Comparison of ENCODE assay signal across 8 mouse cellular contexts in genomic region chr4:120570438-120571069, GRCm38 (mm10). TPM values are rescaled to one million over a fixed set of nuclear protein-coding genes. Genes with fewer than 3 reads are reported as not detected.
DNase-seq lines count a peak whose midpoint lies in the region; ATAC-seq lines count a peak whose summit lies in the region.
"Had no signal": no experiment of that assay in that cellular context is flagged by ENCODE, and none has a peak within 500 bp of the region (broad histone marks: within the 10 kb centered on the region; RNA-seq: fewer than 3 reads in every experiment).

No protein-coding gene starts in this region.

- no peaks in the 10 kb centered on the region for H3K9me3 ChIP-seq in neural tube, embryonic 11.5 days (ENCODE audit: control insufficient read depth, low read length)
- H3K9me3 ChIP-seq in limb, embryonic 12.5 days, result no peaks in the 10 kb centered on the region
- H3K9me3 ChIP-seq in stomach, embryonic 16.5 days (replicated peaks; ENCODE audit: control insufficient read depth, low read length), result no peaks in the 10 kb centered on the region

- peak; percentile 65 for ATAC-seq in neural tube, embryonic 11.5 days (ENCODE audit: insufficient read depth, low FRiP score, low TSS enrichment)
- ATAC-seq in erythroblast, adult 5-6 weeks (replicated peaks; ENCODE audit: low FRiP score, poor library complexity, severe bottlenecking), result peak; percentile 78
- ATAC-seq in limb, embryonic 12.5 days (ENCODE audit: insufficient number of reproducible peaks, insufficient read depth, low FRiP score, low TSS enrichment, low read depth), result peak; percentile 72
- peak; percentile 58 for ATAC-seq in stomach, embryonic 16.5 days (ENCODE audit: insufficient read depth, low FRiP score)

- H3K27me3 ChIP-seq in neural tube, embryonic 11.5 days (ENCODE audit: control insufficient read depth, insufficient read depth, low read length), result no peaks in the 10 kb centered on the region
- no peaks in the 10 kb centered on the region for H3K27me3 ChIP-seq in limb, embryonic 12.5 days
- H3K27me3 ChIP-seq in stomach, embryonic 16.5 days (ENCODE audit: control insufficient read depth, insufficient read depth, low read length), result no peaks in the 10 kb centered on the region

- H3K4me1 ChIP-seq in neural tube, embryonic 11.5 days (ENCODE audit: control insufficient read depth, insufficient read depth, low read length), result peaks cover 17% of the 10 kb centered on the region
- H3K4me1 ChIP-seq in limb, embryonic 12.5 days (replicated peaks), result peaks cover 29% of the 10 kb centered on the region
- H3K4me1 ChIP-seq in stomach, embryonic 16.5 days (ENCODE audit: control insufficient read depth, insufficient read depth, low read length), result peaks cover 17% of the 10 kb centered on the region

- peak overlapping the region; percentile 77 for H3K4me2 ChIP-seq in neural tube, embryonic 11.5 days (ENCODE audit: low read depth)
- H3K4me2 ChIP-seq in limb, embryonic 12.5 days, result peak overlapping the region; percentile 74
- peak overlapping the region; percentile 57 for H3K4me2 ChIP-seq in stomach, embryonic 16.5 days (ENCODE audit: low read depth, low read length)

- DNase-seq in neural tube, embryonic 11.5 days (ENCODE audit: low spot score), result no peak
- DNase-seq in neural tube, embryonic 10.5 days (ENCODE audit: extremely low spot score, low spot score), result no peak
- DNase-seq in spleen, adult 12 weeks (ENCODE audit: low spot score), result no peak
- no peak for DNase-seq in lung, adult 18-20 months

- H3K4me3 ChIP-seq in neural tube, embryonic 11.5 days (ENCODE audit: low read depth, low read length), result peak overlapping the region; percentile 66
- peak overlapping the region; percentile 74 for H3K4me3 ChIP-seq in limb, embryonic 12.5 days (replicated peaks)
- peak overlapping the region; percentile 90 for H3K4me3 ChIP-seq in stomach, embryonic 16.5 days (replicated peaks; ENCODE audit: low read length)

- WGBS in neural tube, embryonic 11.5 days, result under 1% methylated on average over 27 of the region's 27 CpGs
- WGBS in limb, embryonic 12.5 days, result under 1% methylated on average over 27 of the region's 27 CpGs
- WGBS in stomach, embryonic 16.5 days, result under 1% methylated on average over 27 of the region's 27 CpGs

- H3K36me3 ChIP-seq in neural tube, embryonic 11.5 days (ENCODE audit: control insufficient read depth, insufficient read depth, low read length), result no peaks in the 10 kb centered on the region
- peaks cover 3% of the 10 kb centered on the region; the same call in 1 of the 2 replicates for H3K36me3 ChIP-seq in limb, embryonic 12.5 days
- no peaks in the 10 kb centered on the region for H3K36me3 ChIP-seq in stomach, embryonic 16.5 days (ENCODE audit: control insufficient read depth, insufficient read depth, low read length)

- peak overlapping the region; percentile 85 for H3K27ac ChIP-seq in neural tube, embryonic 11.5 days (ENCODE audit: low read depth, low read length)
- H3K27ac ChIP-seq in limb, embryonic 12.5 days, result peak overlapping the region; percentile 91
- H3K27ac ChIP-seq in stomach, embryonic 16.5 days (ENCODE audit: low read length), result peak overlapping the region; percentile 89

- H3K9ac ChIP-seq in neural tube, embryonic 11.5 days (ENCODE audit: low read length), result peak overlapping the region; percentile 88
- H3K9ac ChIP-seq in limb, embryonic 12.5 days (replicated peaks), result peak overlapping the region; percentile 84
- peak overlapping the region; percentile 80 for H3K9ac ChIP-seq in stomach, embryonic 16.5 days (ENCODE audit: low read length)

RNA-seq across cellular contexts. Expression of gene Ctps, which starts 0.5 kb away (rescaled TPM):
- 129 and 135 TPM in 2 replicates for polyA plus RNA-seq in neural tube, embryonic 11.5 days (2014; fragmentation: Nextera tagmentation; extraction: Ambion mirVana)
- total RNA-seq in erythroblast, adult 5-6 weeks (2015; ENCODE audit: low replicate concordance), result 8.6 and 10.0 TPM in 2 replicates
- 8.9 and 13.5 TPM in 2 replicates for total RNA-seq in erythroblast, adult 5-6 weeks (2017; ENCODE audit: low replicate concordance)
- polyA plus RNA-seq in limb, embryonic 12.5 days (2016; fragmentation: Nextera tagmentation; extraction: Ambion mirVana), result 110 and 112 TPM in 2 replicates
- 63.2 and 63.8 TPM in 2 replicates for polyA plus RNA-seq in stomach, embryonic 16.5 days (2015; fragmentation: Nextera tagmentation; extraction: Ambion mirVana)

RNA-seq across cellular contexts. Expression of gene Gm8439, which starts 18.0 kb away (rescaled TPM):
- polyA plus RNA-seq in neural tube, embryonic 11.5 days (2014; fragmentation: Nextera tagmentation; extraction: Ambion mirVana), result not detected in 2 replicates
- total RNA-seq in erythroblast, adult 5-6 weeks (2015; ENCODE audit: low replicate concordance), result not detected in 2 replicates
- total RNA-seq in erythroblast, adult 5-6 weeks (2017; ENCODE audit: low replicate concordance), result not detected in 2 replicates
- not detected in 2 replicates for polyA plus RNA-seq in limb, embryonic 12.5 days (2016; fragmentation: Nextera tagmentation; extraction: Ambion mirVana)
- not detected in 2 replicates for polyA plus RNA-seq in stomach, embryonic 16.5 days (2015; fragmentation: Nextera tagmentation; extraction: Ambion mirVana)
- polyA plus RNA-seq: large intestine, adult 2 months had no signal

RNA-seq across cellular contexts. Expression of gene Slfnl1, which starts 38.5 kb away (rescaled TPM):
- not detected in 2 replicates for polyA plus RNA-seq in neural tube, embryonic 11.5 days (2014; fragmentation: Nextera tagmentation; extraction: Ambion mirVana)
- not detected in 2 replicates for total RNA-seq in erythroblast, adult 5-6 weeks (2015; ENCODE audit: low replicate concordance)
- not detected in 2 replicates for total RNA-seq in erythroblast, adult 5-6 weeks (2017; ENCODE audit: low replicate concordance)
- not detected in 2 replicates for polyA plus RNA-seq in limb, embryonic 12.5 days (2016; fragmentation: Nextera tagmentation; extraction: Ambion mirVana)
- polyA plus RNA-seq in stomach, embryonic 16.5 days (2015; fragmentation: Nextera tagmentation; extraction: Ambion mirVana), result not detected in 2 replicates
